Mouse (Mus musculus): ENCODE measurements around the gene Ank2.

DNA sequence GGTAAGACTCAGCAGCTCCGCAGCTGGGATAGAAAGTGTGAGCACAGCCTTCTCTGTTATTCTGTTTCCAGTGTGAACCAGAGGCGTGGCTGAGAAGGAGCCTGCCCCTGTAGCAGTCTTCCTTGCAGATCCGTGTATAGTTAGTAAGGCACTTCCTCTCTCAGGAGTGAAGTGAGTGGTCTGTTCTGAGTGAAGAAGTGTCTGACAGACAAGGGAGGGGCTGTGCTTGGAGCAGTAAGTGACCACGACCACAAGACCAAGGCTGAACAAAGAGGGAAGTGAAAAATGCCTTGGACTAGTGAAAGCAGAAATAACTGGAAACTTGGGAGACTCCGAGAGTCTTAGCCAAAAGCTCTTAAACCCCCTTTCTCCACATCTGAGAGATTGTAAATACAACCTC lies 143.9 kb downstream of the Ank2 start:
- TF ChIP-seq CTCF (conservative IDR thresholded peaks at IDR 0.05; ENCODE audit: insufficient read depth, insufficient read length, low read depth, low read length) (no peak), POLR2A (IDR thresholded peaks at IDR 0.05; ENCODE audit: low read depth, low read length) (no peak)

Data from kidney, adult 2 months (tissue).